Comparison of ENCODE assay signal across 8 mouse cellular contexts in the genomic region with DNA sequence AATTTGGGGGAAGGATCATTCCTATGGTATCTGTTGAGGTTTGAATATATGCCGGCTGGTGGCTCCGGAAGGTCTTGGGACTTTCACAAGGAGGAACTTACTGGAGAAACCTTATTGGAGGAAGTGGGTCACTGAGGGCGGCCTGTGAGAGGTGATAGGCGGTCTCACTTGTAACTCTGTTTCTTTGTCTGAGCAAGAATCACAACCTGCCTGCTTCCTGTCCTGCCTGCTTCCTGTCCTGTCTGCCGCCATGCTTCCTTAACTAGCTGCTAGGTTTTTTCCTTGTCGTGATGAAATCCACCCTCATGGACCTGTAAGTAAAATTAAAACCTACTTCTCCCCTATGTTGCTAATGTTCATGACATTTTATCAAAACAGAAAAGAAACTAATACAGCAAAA. TPM values are rescaled to one million over a fixed set of nuclear protein-coding genes. Genes with fewer than 3 reads are reported as not detected.
A peak's percentile ranks its signal among the peaks of the same experiment; 100 is the strongest.
DNase-seq lines count a peak whose midpoint lies in the region; ATAC-seq and TF ChIP-seq lines count a peak whose summit lies in the region.

No protein-coding gene starts in this region.

- TF ChIP-seq POLR2A in heart, adult 2 months (IDR thresholded peaks at IDR 0.05; ENCODE audit: insufficient read depth, low read depth, low read length) = no peak

- no peaks in the 10 kb centered on the region for H3K4me1 ChIP-seq in heart, adult 2 months (ENCODE audit: control insufficient read depth, insufficient read depth, low read length)
- H3K4me1 ChIP-seq in hindbrain, embryonic 11.5 days (replicated peaks; ENCODE audit: control insufficient read depth, insufficient read depth, low read length) = no peaks in the 10 kb centered on the region

- TF ChIP-seq CTCF in heart, adult 2 months (IDR thresholded peaks at IDR 0.05) = no peak

- 0 out of 2 replicates have a peak overlapping the region, but pooled peaks have one; percentile 14 for H3K4me3 ChIP-seq in heart, adult 2 months
- no peak overlapping the region for H3K4me3 ChIP-seq in hindbrain, embryonic 11.5 days (ENCODE audit: low read depth, low read length)

- no peak overlapping the region for H3K9ac ChIP-seq in heart, adult 2 months (ENCODE audit: low read depth, low read length)
- H3K9ac ChIP-seq in hindbrain, embryonic 11.5 days (ENCODE audit: low read depth, low read length) = no peak overlapping the region

- no peak overlapping the region for H3K27ac ChIP-seq in heart, adult 2 months
- no peak overlapping the region for H3K27ac ChIP-seq in hindbrain, embryonic 11.5 days (ENCODE audit: low read depth, low read length)

- no peaks in the 10 kb centered on the region for H3K9me3 ChIP-seq in hindbrain, embryonic 11.5 days (ENCODE audit: control insufficient read depth, low read length)

- intact Hi-C loops in heart, adult 2 months (cut with DNase I) = no loop called here

- no peaks in the 10 kb centered on the region for H3K36me3 ChIP-seq in heart, adult 2 months (ENCODE audit: control insufficient read depth, insufficient read depth, low read length)
- no peaks in the 10 kb centered on the region for H3K36me3 ChIP-seq in hindbrain, embryonic 11.5 days (ENCODE audit: control insufficient read depth, insufficient read depth, low read length)

- ATAC-seq in hindbrain, embryonic 11.5 days (ENCODE audit: low FRiP score) = no peak

- DNase-seq in right cerebral cortex, postnatal 14 days = peak; percentile 11
- no peak for DNase-seq in right cerebral cortex, postnatal 4 days
- peak; percentile 26 to 62 for DNase-seq in heart, adult 2 months
- DNase-seq in lung, postnatal 10 days = peak; percentile 9
- DNase-seq in thymus, postnatal 25 days = peak; percentile 26
- DNase-seq in urinary bladder, adult 2 months (ENCODE audit: low spot score) = no peak
- no peak for DNase-seq in hindbrain, embryonic 11.5 days (ENCODE audit: low spot score)
- no peak for DNase-seq in ovary, postnatal 14 days (ENCODE audit: low spot score)

- H3K79me2 ChIP-seq in heart, adult 2 months (replicated peaks; ENCODE audit: control insufficient read depth, insufficient read depth, low read length) = no peaks in the 10 kb centered on the region

- TF ChIP-seq EP300 in heart, adult 2 months (IDR thresholded peaks at IDR 0.05; ENCODE audit: insufficient read depth, low read depth, low read length) = no peak

- H3K27me3 ChIP-seq in heart, adult 2 months (ENCODE audit: control insufficient read depth, insufficient read depth, low read length) = no peaks in the 10 kb centered on the region
- no peaks in the 10 kb centered on the region for H3K27me3 ChIP-seq in hindbrain, embryonic 11.5 days (ENCODE audit: control insufficient read depth, insufficient read depth, low read length)

- WGBS in heart, adult 2 months = 37% methylated on average over 6 of the region's 6 CpGs
- 83% methylated on average over 6 of the region's 6 CpGs for WGBS in hindbrain, embryonic 11.5 days

- H3K4me2 ChIP-seq in hindbrain, embryonic 11.5 days (replicated peaks; ENCODE audit: low read depth, low read length) = no peak overlapping the region

RNA-seq across cellular contexts. Expression of a gene that starts 52.9 kb away (rescaled TPM):
- 1 to 10 TPM; 1.6 to 2.6 TPM for total RNA-seq in heart, adult 2 months (2021)
- polyA plus RNA-seq in heart, adult 2 months (2012; rRNA removed) = 4.1 and 8.1 TPM in 2 replicates
- polyA plus RNA-seq in urinary bladder, adult 2 months (2012; rRNA removed) = 34.3 and 36.2 TPM in 2 replicates
- polyA plus RNA-seq in hindbrain, embryonic 11.5 days (2014; fragmentation: Nextera tagmentation; extraction: Ambion mirVana) = 29.8 and 30.7 TPM in 2 replicates

Comparison
In these comparisons a context has a peak if more than half of its experiments do, and no peak if none do; other contexts are left out.
1. DNase-seq: peak in right cerebral cortex, postnatal 14 days (single experiment), heart, adult 2 months (2 of 2), lung, postnatal 10 days (single experiment) and thymus, postnatal 25 days (single experiment); none in right cerebral cortex, postnatal 4 days (single experiment), urinary bladder, adult 2 months (single experiment), hindbrain, embryonic 11.5 days (single experiment) and ovary, postnatal 14 days (single experiment).